Mouse (Mus musculus) embryonic fibroblast, embryonic 13.5 days (primary cell): ENCODE data around the gene Tmeff2.

Source experiments
- CTCF ChIP-seq: IDR thresholded peaks from 2 replicates; pipeline ENCODE4 v1.5.1; 2011; ENCODE audit warnings: mild to moderate bottlenecking, control low read depth, low read length, moderate library complexity, borderline replicate concordance; ENCODE audit not compliant: insufficient read depth
- POLR2A ChIP-seq: IDR thresholded peaks from 2 replicates; pipeline ENCODE4 v1.6.1; 2011; ENCODE audit warnings: low read depth, mild to moderate bottlenecking, control low read depth, low read length, moderate library complexity

- TF ChIP-seq CTCF (no peak), POLR2A (no peak)
These were observed 225.9 kb downstream of the Tmeff2 start for GRCm38 (mm10) chr1:51126425-51126765.
